ENCODE assay signal across 10 mouse cellular contexts in genomic region chr11:5059230-5059629, GRCm38 (mm10). TPM values are rescaled to one million over a fixed set of nuclear protein-coding genes. Genes with fewer than 3 reads are reported as not detected.
A peak's percentile ranks its signal among the peaks of the same experiment; 100 is the strongest.
DNase-seq lines count a peak whose midpoint lies in the region; ATAC-seq and TF ChIP-seq lines count a peak whose summit lies in the region.
"Had no signal": no experiment of that assay in that cellular context is flagged by ENCODE, and none has a peak within 500 bp of the region (broad histone marks: within the 10 kb centered on the region; RNA-seq: fewer than 3 reads in every experiment).

No protein-coding gene starts in this region.

- WGBS in kidney, embryonic 14.5 days: 17% methylated on average over 14 of the region's 14 CpGs
- WGBS in midbrain, embryonic 12.5 days: 27% methylated on average over 14 of the region's 14 CpGs
- WGBS in midbrain, postnatal 0 days: 28% methylated on average over 14 of the region's 14 CpGs
- WGBS in embryonic facial prominence, embryonic 15.5 days: 14% methylated on average over 14 of the region's 14 CpGs

- peaks cover 51% of the 10 kb centered on the region for H3K4me1 ChIP-seq in kidney, embryonic 14.5 days (ENCODE audit: control insufficient read depth, insufficient read depth, low read length)
- peaks cover 64% of the 10 kb centered on the region for H3K4me1 ChIP-seq in midbrain, embryonic 12.5 days
- H3K4me1 ChIP-seq in midbrain, postnatal 0 days (ENCODE audit: insufficient read depth, low read length): peaks cover 15% of the 10 kb centered on the region; the same call in 1 of the 2 replicates
- peaks cover 72% of the 10 kb centered on the region for H3K4me1 ChIP-seq in embryonic facial prominence, embryonic 15.5 days
- H3K4me1 ChIP-seq in testis, adult 2 months (ENCODE audit: control insufficient read depth, insufficient read depth, low read length): peaks cover 56% of the 10 kb centered on the region

- H3K4me2 ChIP-seq in kidney, embryonic 14.5 days (replicated peaks; ENCODE audit: low read depth, low read length): peak overlapping the region; percentile 8; the same call in 1 of the 2 replicates
- H3K4me2 ChIP-seq in midbrain, embryonic 12.5 days (replicated peaks): no peak overlapping the region
- no peak overlapping the region for H3K4me2 ChIP-seq in midbrain, postnatal 0 days (ENCODE audit: low read depth, low read length, poor library complexity, severe bottlenecking)
- 0 out of 2 replicates have a peak overlapping the region, but pooled peaks have one; percentile 6 for H3K4me2 ChIP-seq in embryonic facial prominence, embryonic 15.5 days (replicated peaks)
- H3K4me2 ChIP-seq: liver, embryonic 15.5 days had no signal

- no peak for TF ChIP-seq CTCF in midbrain, postnatal 0 days (IDR thresholded peaks at IDR 0.05)
- TF ChIP-seq CTCF in testis, adult 2 months (IDR thresholded peaks at IDR 0.05; ENCODE audit: control insufficient read depth, insufficient read depth, insufficient replicate concordance, low read depth, low read length): 0 out of 2 replicates have a peak, but pooled peaks have one; percentile 14

- no peak for ATAC-seq in kidney, embryonic 14.5 days (ENCODE audit: low FRiP score, low TSS enrichment)
- no peak for ATAC-seq in midbrain, embryonic 12.5 days (ENCODE audit: low FRiP score, low read depth)
- no peak for ATAC-seq in midbrain, postnatal 0 days (ENCODE audit: low FRiP score)
- no peak for ATAC-seq in embryonic facial prominence, embryonic 15.5 days (ENCODE audit: insufficient number of reproducible peaks, low FRiP score, low TSS enrichment, low read depth)
- ATAC-seq: hindbrain, embryonic 16.5 days had no signal

- H3K36me3 ChIP-seq in kidney, embryonic 14.5 days (ENCODE audit: control insufficient read depth, insufficient read depth, low read length): no peaks in the 10 kb centered on the region; the same call in 1 of the 2 replicates
- H3K36me3 ChIP-seq in midbrain, embryonic 12.5 days: no peaks in the 10 kb centered on the region
- peaks cover 7% of the 10 kb centered on the region for H3K36me3 ChIP-seq in midbrain, postnatal 0 days (ENCODE audit: insufficient read depth, low read length)
- H3K36me3 ChIP-seq in embryonic facial prominence, embryonic 15.5 days: no peaks in the 10 kb centered on the region
- no peaks in the 10 kb centered on the region for H3K36me3 ChIP-seq in testis, adult 2 months (ENCODE audit: control insufficient read depth, insufficient read depth, low read length)
- H3K36me3 ChIP-seq: liver, embryonic 15.5 days had no signal

- no peak overlapping the region for H3K27ac ChIP-seq in kidney, embryonic 14.5 days (ENCODE audit: low read depth, low read length)
- H3K27ac ChIP-seq in midbrain, embryonic 12.5 days (replicated peaks): no peak overlapping the region
- H3K27ac ChIP-seq in midbrain, postnatal 0 days (ENCODE audit: low read depth, low read length): no peak overlapping the region
- H3K27ac ChIP-seq in embryonic facial prominence, embryonic 15.5 days (replicated peaks): no peak overlapping the region
- H3K27ac ChIP-seq in testis, adult 2 months (ENCODE audit: control insufficient read depth, insufficient read depth, low read depth, low read length): no peak overlapping the region
- H3K27ac ChIP-seq: liver, embryonic 15.5 days had no signal

- peaks cover 64% of the 10 kb centered on the region for H3K27me3 ChIP-seq in kidney, embryonic 14.5 days (ENCODE audit: control insufficient read depth, insufficient read depth, low read length)
- H3K27me3 ChIP-seq in midbrain, embryonic 12.5 days: peaks cover 90% of the 10 kb centered on the region
- H3K27me3 ChIP-seq in midbrain, postnatal 0 days (ENCODE audit: insufficient read depth, low read length): peaks cover 46% of the 10 kb centered on the region
- H3K27me3 ChIP-seq in embryonic facial prominence, embryonic 15.5 days: peaks cover 90% of the 10 kb centered on the region
- no peaks in the 10 kb centered on the region for H3K27me3 ChIP-seq in testis, adult 2 months (ENCODE audit: control insufficient read depth, insufficient read depth, low read length)

- no peaks in the 10 kb centered on the region for H3K9me3 ChIP-seq in kidney, embryonic 14.5 days (ENCODE audit: control insufficient read depth, low read length)
- H3K9me3 ChIP-seq in midbrain, embryonic 12.5 days: no peaks in the 10 kb centered on the region
- no peaks in the 10 kb centered on the region for H3K9me3 ChIP-seq in midbrain, postnatal 0 days (ENCODE audit: low read length)
- no peaks in the 10 kb centered on the region for H3K9me3 ChIP-seq in embryonic facial prominence, embryonic 15.5 days (replicated peaks)
- H3K9me3 ChIP-seq: liver, embryonic 15.5 days had no signal

- H3K4me3 ChIP-seq in kidney, embryonic 14.5 days (ENCODE audit: low read length): 0 out of 2 replicates have a peak overlapping the region, but pooled peaks have one; percentile 6
- 0 out of 2 replicates have a peak overlapping the region, but pooled peaks have one; percentile 1 for H3K4me3 ChIP-seq in midbrain, embryonic 12.5 days
- no peak overlapping the region for H3K4me3 ChIP-seq in midbrain, postnatal 0 days (ENCODE audit: low read depth, low read length)
- H3K4me3 ChIP-seq in embryonic facial prominence, embryonic 15.5 days (replicated peaks): 0 out of 2 replicates have a peak overlapping the region, but pooled peaks have one; percentile 4
- peak overlapping the region; percentile 37 for H3K4me3 ChIP-seq in testis, adult 2 months (ENCODE audit: control insufficient read depth, low read depth, low read length)
- H3K4me3 ChIP-seq: liver, embryonic 15.5 days had no signal

- 0 out of 2 replicates have a peak overlapping the region, but pooled peaks have one; percentile 7 for H3K9ac ChIP-seq in kidney, embryonic 14.5 days (ENCODE audit: low read depth, low read length)
- H3K9ac ChIP-seq in midbrain, embryonic 12.5 days (replicated peaks): no peak overlapping the region
- H3K9ac ChIP-seq in midbrain, postnatal 0 days (replicated peaks; ENCODE audit: low read length, poor library complexity, severe bottlenecking): no peak overlapping the region
- no peak overlapping the region for H3K9ac ChIP-seq in embryonic facial prominence, embryonic 15.5 days
- H3K9ac ChIP-seq: liver, embryonic 15.5 days had no signal

- no peak for DNase-seq in kidney, adult 9 months
- no peak for DNase-seq in midbrain, postnatal 0 days (ENCODE audit: low spot score)
- no peak for DNase-seq in natural killer cell, adult 2 months (ENCODE audit: low spot score in 2 of 2)
- DNase-seq: gastrocnemius, postnatal 25 days had no signal

- TF ChIP-seq POLR2A in testis, adult 2 months (IDR thresholded peaks at IDR 0.05; ENCODE audit: control insufficient read depth, low read depth, low read length): peak; percentile 53

RNA-seq across cellular contexts. Expression of gene Rasl10a, which starts 1.3 kb away (rescaled TPM):
- polyA plus RNA-seq in kidney, embryonic 14.5 days (2014; fragmentation: Nextera tagmentation; extraction: Ambion mirVana): 4.1 and 4.6 TPM in 2 replicates
- polyA plus RNA-seq in midbrain, embryonic 12.5 days (2016; fragmentation: Nextera tagmentation; extraction: Ambion mirVana): 0.37 and 0.63 TPM in 2 replicates
- 3.1 and 6.2 TPM in 2 replicates for total RNA-seq in midbrain, postnatal 0 days (2014; rRNA removed)
- polyA plus RNA-seq in midbrain, postnatal 0 days (2015; fragmentation: Nextera tagmentation; extraction: Ambion mirVana): 3.6 and 4.6 TPM in 2 replicates
- polyA plus RNA-seq in embryonic facial prominence, embryonic 15.5 days (2015; fragmentation: Nextera tagmentation; extraction: Ambion mirVana): 4.1 TPM in 2 replicates
- polyA plus RNA-seq in testis, adult 2 months (2012; rRNA removed): 2.5 and 3.9 TPM in 2 replicates
- total RNA-seq: gastrocnemius, postnatal 25 days had no signal

RNA-seq across cellular contexts. Expression of gene Gas2l1, which starts 5.9 kb away (rescaled TPM):
- 30.2 and 47.3 TPM in 2 replicates for polyA plus RNA-seq in kidney, embryonic 14.5 days (2014; fragmentation: Nextera tagmentation; extraction: Ambion mirVana)
- polyA plus RNA-seq in midbrain, embryonic 12.5 days (2016; fragmentation: Nextera tagmentation; extraction: Ambion mirVana): 31.9 and 35.0 TPM in 2 replicates
- 33.8 and 43.8 TPM in 2 replicates for total RNA-seq in midbrain, postnatal 0 days (2014; rRNA removed)
- 17.6 and 18.5 TPM in 2 replicates for polyA plus RNA-seq in midbrain, postnatal 0 days (2015; fragmentation: Nextera tagmentation; extraction: Ambion mirVana)
- polyA plus RNA-seq in embryonic facial prominence, embryonic 15.5 days (2015; fragmentation: Nextera tagmentation; extraction: Ambion mirVana): 39.0 and 43.3 TPM in 2 replicates
- 116 and 124 TPM in 2 replicates for polyA plus RNA-seq in testis, adult 2 months (2012; rRNA removed)

RNA-seq across cellular contexts. Expression of gene Rhbdd3, which starts 39.5 kb away (rescaled TPM):
- polyA plus RNA-seq in kidney, embryonic 14.5 days (2014; fragmentation: Nextera tagmentation; extraction: Ambion mirVana): 25.5 and 29.0 TPM in 2 replicates
- 29.0 and 30.3 TPM in 2 replicates for polyA plus RNA-seq in midbrain, embryonic 12.5 days (2016; fragmentation: Nextera tagmentation; extraction: Ambion mirVana)
- total RNA-seq in midbrain, postnatal 0 days (2014; rRNA removed): 48.0 and 67.1 TPM in 2 replicates
- 50.4 and 54.6 TPM in 2 replicates for polyA plus RNA-seq in midbrain, postnatal 0 days (2015; fragmentation: Nextera tagmentation; extraction: Ambion mirVana)
- polyA plus RNA-seq in embryonic facial prominence, embryonic 15.5 days (2015; fragmentation: Nextera tagmentation; extraction: Ambion mirVana): 28.8 and 29.4 TPM in 2 replicates
- 232 and 237 TPM in 2 replicates for polyA plus RNA-seq in testis, adult 2 months (2012; rRNA removed)

RNA-seq across cellular contexts. Expression of gene Ewsr1, which starts 39.8 kb away (rescaled TPM):
- 506 and 517 TPM in 2 replicates for polyA plus RNA-seq in kidney, embryonic 14.5 days (2014; fragmentation: Nextera tagmentation; extraction: Ambion mirVana)
- 891 and 892 TPM in 2 replicates for polyA plus RNA-seq in midbrain, embryonic 12.5 days (2016; fragmentation: Nextera tagmentation; extraction: Ambion mirVana)
- 315 and 338 TPM in 2 replicates for total RNA-seq in midbrain, postnatal 0 days (2014; rRNA removed)
- 353 and 371 TPM in 2 replicates for polyA plus RNA-seq in midbrain, postnatal 0 days (2015; fragmentation: Nextera tagmentation; extraction: Ambion mirVana)
- polyA plus RNA-seq in embryonic facial prominence, embryonic 15.5 days (2015; fragmentation: Nextera tagmentation; extraction: Ambion mirVana): 691 and 729 TPM in 2 replicates
- polyA plus RNA-seq in testis, adult 2 months (2012; rRNA removed): 433 and 510 TPM in 2 replicates

Comparison
In these comparisons a context has a peak if more than half of its experiments do, and no peak if none do; other contexts are left out.
1. H3K4me2 ChIP-seq: peak in kidney, embryonic 14.5 days (single experiment) and embryonic facial prominence, embryonic 15.5 days (single experiment); none in midbrain, embryonic 12.5 days (single experiment) and midbrain, postnatal 0 days (single experiment).